Mouse (Mus musculus): ENCODE measurements around the gene Zic5.

Zic5 gene

GRCm38 (mm10) chr14:122427654-122428053 lies 37.8 kb downstream of the Zic5 start:
- DNase-seq (ENCODE audit: low read depth): no peak

- DNase-seq (ENCODE audit: low read depth): no peak
Observed at GRCm38 (mm10) chr14:122427204-122427560, 38.3 kb downstream of the Zic5 start.

GRCm38 (mm10) chr14:122426529-122427203 lies 38.8 kb downstream of the Zic5 start:
- DNase-seq (ENCODE audit: low read depth): no peak

GRCm38 (mm10) chr14:122424441-122424840 lies 41.0 kb downstream of the Zic5 start:
- no peak for DNase-seq (ENCODE audit: low read depth)

- DNase-seq (ENCODE audit: low read depth): no peak
Observed at GRCm38 (mm10) chr14:122416166-122416771, 49.2 kb downstream of the Zic5 start.

GRCm38 (mm10) chr14:122414786-122415185 lies 50.7 kb downstream of the Zic5 start:
- no peak for DNase-seq (ENCODE audit: low read depth)

GRCm38 (mm10) chr14:122413542-122413928 lies 51.9 kb downstream of the Zic5 start:
- DNase-seq (ENCODE audit: low read depth): no peak

- DNase-seq (ENCODE audit: low read depth): no peak
Observed at GRCm38 (mm10) chr14:122412841-122413541, 52.5 kb downstream of the Zic5 start.
